Mouse (Mus musculus): ENCODE measurements around the gene Szrd1.

DNA sequence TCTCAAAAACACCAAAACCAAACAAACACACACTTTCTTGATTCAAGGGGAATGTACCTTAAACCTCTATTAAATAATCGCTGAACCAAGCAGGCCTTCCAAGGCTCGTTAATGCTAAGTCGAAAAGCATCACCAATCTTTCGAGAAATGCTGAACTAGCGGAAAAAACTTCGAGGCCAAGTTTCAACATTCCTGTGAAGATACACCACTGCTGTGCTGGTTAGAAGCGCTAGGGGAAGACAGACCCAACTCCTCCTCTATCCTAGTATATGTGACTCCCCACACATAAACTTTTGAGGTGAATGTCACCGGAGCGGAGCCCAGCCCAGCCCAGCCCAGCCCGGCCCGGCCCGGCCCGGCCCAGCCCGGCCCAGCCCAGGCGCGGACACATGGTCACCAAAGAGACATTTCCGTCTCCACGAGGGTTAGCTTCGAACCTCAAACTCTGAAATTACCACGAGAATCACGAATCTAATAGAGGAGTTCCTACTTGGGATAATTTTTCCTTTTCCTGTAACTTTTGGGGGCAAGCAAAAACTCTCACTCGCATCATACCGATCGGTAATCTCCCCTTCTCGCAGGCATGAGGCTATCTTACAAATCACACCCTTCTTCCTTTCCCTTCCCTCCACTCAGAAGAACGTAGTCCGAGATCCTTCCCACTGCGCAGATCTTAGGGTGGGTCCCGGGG is 1.0 kb downstream of the Szrd1 start:
- TF ChIP-seq POLR2A (IDR thresholded peaks at IDR 0.05; ENCODE audit: borderline replicate concordance, control insufficient read depth, low read depth, low read length) (no peak), CTCF (IDR thresholded peaks at IDR 0.05; ENCODE audit: control insufficient read depth, insufficient read depth, low read length) (no peak)
